Mouse (Mus musculus) hindlimb bud, embryonic 11.5 days (tissue): ENCODE results near the gene Spop.

Experiments used
- DNase-seq: peaks from one replicate; pipeline ENCODE4 v3.0.0-alpha.2; 2012; ENCODE audit warnings: low read depth, low spot score; ENCODE audit errors: extremely low spot score

The Spop gene

GRCm38 (mm10) chr11:95413641-95414535, at the start of gene Spop:
Spop (plus strand) TSS chr11:95414080.
- peak; percentile 70 for DNase-seq

- no peak for DNase-seq
Measured at GRCm38 (mm10) chr11:95364388-95364787, 49.5 kb upstream of the Spop start.

- DNase-seq: no peak
Measured at GRCm38 (mm10) chr11:95365596-95365995, 48.3 kb upstream of the Spop start.

DNA sequence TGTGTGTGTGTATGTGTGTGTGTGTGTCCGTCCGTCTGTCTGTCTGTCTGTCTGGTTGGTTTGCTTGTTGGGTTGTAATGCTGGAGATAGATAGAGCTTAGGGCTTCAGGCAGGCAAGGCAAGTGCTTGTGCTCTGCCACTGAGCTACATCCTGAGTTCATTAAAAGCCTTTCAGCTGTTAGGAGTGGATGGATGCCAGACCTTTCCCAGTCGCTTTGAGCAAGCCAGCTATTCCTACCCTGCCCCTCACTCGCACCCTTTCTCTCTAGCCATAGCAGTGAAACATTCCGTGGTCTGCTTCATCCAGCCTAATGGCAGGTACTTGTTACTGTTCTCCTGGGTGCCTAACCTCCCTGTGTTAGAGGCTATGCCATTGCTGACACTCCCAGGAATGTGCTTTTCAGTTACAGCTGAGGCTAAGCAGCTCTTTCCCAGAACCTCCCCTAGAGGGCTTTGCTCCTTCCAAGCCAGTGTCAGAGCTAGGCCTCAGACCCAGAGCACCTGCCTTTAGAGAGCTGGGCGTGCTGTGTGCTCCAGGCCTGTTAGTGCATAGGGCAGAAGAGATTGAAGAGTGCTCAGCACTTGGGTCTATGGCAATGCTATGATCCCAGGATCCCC, 47.5 kb upstream of the Spop start:
- DNase-seq: no peak

DNA sequence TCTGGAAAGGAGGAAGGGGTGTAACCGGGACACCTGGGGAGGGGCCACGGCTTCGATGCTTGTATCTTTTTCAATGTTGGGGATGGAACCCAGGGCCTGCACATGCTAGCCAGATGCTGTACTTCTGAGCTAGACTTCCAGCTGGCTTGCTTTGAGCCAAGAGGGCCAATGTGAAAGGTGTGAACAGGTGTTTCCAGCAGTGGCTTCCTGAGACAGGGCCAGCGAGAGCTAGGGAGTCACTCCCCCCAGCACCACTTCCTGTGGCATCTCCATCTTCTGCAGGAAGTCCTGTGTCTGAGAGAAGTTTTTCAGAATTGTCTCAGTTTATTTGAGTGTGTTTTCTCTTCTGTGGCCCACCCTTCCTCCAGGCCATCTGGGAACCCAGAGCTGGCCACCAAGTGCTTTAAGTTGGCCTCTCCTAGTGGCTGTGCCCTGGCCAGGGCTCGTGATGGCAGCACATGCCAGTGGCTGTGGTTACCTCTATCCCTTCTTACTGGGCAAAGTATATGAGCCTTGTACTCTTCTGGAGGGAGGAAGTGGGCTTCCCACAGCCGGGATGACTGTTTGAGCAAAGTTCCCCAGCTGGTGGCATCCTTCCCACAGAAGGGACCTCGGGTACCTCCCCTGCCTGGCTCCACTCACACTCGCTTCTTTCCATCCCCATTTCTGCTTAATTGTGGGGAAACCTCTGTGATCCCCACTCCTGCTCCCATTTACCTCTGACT, 46.7 kb upstream of the Spop start:
- DNase-seq: no peak

DNA sequence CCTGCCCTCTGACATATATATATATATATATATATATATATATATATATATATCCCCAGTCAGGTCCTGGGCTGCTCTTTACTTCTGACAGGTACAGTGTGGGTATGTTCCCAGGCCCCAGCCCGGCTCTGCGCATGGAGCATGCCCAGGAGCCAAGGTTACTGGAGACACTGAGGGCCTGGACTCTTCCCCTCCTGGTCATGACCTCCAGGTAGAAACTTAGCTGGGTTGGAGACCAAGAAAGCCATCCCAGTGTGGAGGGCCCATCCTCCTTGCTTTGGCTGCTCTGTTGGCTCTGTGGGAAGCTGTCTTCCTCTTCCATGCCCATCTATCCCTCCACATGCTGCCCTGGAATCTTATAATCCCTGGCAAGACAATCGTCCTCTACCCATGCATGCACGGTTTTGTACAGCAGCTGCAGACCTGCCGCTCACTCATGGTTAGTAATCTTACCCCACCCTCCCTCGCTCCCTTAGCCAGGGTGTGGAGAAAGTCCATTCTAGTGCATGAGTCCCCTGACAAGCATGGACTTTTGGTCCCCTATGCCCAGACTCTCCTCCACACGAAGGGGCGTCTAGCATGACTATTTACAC, 45.6 kb upstream of the Spop start:
- no peak for DNase-seq

DNA sequence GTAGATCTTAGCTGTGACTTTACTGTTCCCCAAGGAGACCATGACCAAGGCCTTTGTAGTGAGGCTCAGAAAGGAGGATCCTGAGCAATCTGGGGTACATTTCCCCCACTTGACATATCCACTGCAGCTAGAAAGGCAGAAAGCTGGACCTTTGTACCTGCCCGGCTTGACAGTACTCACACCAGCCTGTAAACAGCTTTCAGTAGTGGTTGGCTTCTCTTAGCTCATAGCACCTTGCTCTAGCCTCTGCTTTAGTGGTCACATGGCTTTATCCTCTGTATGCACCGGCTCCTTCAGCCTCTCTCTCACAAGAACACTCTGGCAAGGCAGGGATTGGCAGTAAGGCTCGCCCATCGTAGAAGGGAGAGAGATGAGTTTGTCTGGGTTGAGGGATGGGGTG, 45.0 kb upstream of the Spop start:
- no peak for DNase-seq

DNA sequence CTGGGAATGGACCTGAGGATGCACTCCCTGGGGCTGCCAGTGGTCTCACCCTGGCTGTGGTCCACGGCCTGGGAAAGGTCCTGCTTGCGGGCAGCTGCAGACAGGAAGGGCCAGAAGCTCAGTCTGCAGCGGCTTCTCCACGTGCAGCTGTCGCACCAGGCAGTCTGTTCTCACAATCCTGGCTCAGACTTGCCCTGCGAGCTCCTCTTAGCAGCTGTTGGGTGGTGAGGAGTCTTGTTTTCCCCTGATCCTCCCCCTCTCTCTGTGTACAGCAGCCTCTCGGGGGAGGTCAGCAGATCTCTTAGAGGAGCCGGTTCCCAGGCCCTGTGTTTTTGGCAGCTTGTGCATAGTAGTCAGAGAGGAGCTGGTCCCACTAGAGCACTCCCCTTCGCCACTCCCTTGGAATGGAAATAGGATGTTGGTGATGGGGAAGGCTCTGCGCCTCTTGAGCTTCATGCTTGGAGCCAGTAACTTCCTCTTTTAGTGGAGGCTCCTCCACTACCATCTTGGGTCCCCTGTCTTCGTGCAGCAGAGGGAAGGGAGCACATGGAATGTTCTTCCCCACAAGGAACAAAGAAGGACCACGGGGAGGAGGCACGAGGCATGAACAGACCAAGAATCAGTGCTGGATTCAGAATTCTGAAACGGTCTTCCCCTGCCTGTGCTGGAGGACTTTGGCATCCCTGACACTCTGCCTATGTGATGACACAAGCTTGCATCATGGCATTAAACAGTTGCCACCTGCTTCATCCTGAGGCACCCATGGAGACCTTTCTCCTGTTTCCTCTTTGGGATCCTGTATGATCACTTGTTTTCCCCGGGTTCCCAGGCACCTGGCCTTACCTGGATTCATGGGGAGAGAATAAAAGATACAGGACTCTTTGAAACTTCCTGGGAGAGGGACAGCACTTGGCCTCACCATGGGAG, 43.7 kb upstream of the Spop start:
- DNase-seq: no peak

GRCm38 (mm10) chr11:95371182-95371581, 42.7 kb upstream of the Spop start:
- DNase-seq: no peak

GRCm38 (mm10) chr11:95378926-95379325, 35.0 kb upstream of the Spop start:
- no peak for DNase-seq

DNA sequence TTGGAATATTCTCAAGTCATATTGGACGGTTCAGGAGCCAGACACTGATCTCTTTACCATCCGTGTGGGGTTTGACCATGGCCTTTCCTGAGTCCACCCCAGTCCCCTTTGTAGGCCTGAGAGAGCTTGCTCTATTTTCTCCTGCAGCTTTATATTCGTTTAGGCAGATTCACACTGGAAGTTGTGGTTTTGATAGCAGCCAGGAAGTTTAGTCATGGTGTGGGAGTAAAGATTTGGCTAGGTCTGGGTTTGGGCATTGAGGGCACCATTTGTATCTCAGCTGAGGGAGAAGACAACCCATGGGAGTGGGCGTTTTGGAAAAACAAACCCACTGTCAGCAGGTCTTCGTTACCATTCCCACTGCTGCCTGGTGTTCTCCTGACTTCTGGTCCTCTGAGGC, 34.3 kb upstream of the Spop start:
- no peak for DNase-seq

GRCm38 (mm10) chr11:95380711-95381110, 33.2 kb upstream of the Spop start:
- DNase-seq: no peak

DNA sequence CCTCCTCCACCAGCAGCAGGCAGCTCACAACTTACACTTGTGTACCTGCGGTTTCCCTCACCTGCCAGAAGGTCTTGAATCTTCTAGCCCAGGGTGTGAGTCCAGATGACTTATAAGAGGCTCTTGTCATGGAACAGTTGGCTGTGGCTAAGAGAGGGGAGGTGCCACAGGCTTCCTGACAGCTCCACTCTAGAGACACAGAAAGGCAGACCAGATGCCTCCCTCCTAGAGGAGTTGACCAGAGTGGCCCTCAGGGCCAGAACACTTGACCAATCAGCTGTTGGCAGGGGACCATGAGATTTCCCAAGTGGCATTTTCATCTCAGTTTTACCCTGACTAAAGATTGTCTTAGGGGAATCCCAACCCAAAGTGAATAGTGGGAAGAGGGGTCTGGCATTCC, 32.7 kb upstream of the Spop start:
- no peak for DNase-seq

- DNase-seq: no peak
Measured at GRCm38 (mm10) chr11:95383331-95383986, 30.4 kb upstream of the Spop start.

DNA sequence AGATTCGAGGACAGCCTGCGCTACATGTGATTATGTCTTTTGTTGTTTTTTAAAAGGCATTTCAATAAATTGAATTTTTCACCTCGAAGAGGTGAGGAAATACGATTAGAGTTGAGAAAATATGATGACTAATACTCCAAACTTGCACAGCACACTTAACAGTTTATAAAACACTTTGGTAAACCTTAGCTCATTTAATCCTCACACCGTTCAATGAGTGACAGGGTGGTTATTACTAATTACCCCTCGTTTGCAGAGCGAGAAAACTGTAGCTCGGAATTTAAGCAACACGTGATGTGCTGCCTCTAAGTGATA, 29.9 kb upstream of the Spop start:
- no peak for DNase-seq

GRCm38 (mm10) chr11:95384319-95384972, 29.4 kb upstream of the Spop start, which contains the start of gene Slc35b1:
Slc35b1 (plus strand) TSS chr11:95384692.
- peak; percentile 100 for DNase-seq

DNA sequence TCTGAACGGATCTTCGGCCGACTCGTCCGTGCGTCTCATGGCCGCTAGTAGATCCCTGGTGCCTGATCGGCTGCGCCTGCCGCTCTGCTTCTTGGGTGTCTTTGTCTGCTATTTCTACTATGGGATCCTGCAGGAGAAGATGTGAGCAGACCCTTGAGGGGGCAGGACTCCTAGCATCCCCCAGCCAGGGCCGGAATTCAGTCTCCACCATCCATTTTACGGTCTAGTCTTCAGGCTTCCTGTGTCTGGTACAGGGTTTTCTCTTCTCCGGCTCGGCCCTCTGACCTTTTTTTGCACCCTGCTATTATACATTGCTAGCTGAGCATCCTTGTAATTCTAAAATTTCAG, 28.9 kb upstream of the Spop start:
- DNase-seq: no peak

DNA sequence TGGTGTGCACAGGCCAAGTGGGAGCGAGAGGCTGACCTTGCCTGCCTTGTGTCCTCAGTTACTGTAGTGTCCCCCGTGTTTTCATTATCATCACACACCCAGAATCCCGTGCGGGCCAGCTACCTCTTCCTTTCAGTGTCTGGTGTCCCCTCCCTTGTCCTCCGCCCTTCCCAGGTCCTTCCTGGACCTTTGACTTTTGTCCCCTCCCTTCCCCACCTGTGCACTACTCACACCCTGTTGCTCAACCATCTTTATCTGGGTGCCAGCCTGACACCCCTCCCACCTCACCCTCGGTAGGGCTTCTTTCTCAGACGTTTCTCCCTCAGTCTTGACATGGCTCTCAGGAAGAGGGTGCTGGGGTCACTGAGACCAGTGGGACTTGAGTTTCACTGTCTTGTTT, 26.5 kb upstream of the Spop start:
- DNase-seq: no peak

- DNase-seq: no peak
Measured at GRCm38 (mm10) chr11:95389006-95389405, 24.9 kb upstream of the Spop start.

DNA sequence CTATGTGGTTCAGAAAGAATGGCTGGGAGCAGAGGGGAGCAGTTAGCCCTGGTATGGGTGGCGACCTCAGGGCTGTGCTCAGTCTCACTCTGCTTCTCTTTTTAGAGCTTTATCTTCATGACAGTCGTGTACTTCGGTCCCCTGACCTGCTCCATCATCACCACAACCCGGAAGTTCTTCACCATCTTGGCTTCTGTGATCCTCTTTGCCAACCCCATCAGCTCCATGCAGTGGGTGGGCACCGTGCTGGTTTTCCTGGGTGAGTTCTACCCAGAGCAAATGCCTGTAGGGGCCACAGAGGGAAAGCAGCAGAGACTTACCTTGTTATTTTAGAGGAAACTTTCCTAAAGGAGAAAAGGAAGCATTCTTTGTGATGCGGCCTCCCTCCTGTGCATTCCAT, 23.5 kb upstream of the Spop start:
- DNase-seq: no peak
